Mouse (Mus musculus) megakaryocyte progenitor cell, adult 5-6 weeks (primary cell): Measurements from ENCODE around the gene Pecr. TPM values are rescaled to one million over a fixed set of nuclear protein-coding genes. Genes with fewer than 3 reads are reported as not detected.

Source experiments
- ATAC-seq: replicated peaks from 2 replicates; pipeline ENCODE4 v1.8.0; 2016; ENCODE audit warnings: mild to moderate bottlenecking, moderate TSS enrichment, inconsistent platforms; ENCODE audit not compliant: poor library complexity
- total RNA-seq, 2 experiments: library from RNA; stranded (forward) in 1 of 2; stranded (reverse) in 1 of 2; fragments of 157-497, 149-512 nt in 1 of 2; fragments of 200-1000 nt in 1 of 2; gene quantifications; 2 replicates each; pipeline versions ENCODE4 v1.2.3 to v1.2.4; 2015 to 2017

The Pecr gene
- total RNA-seq (2015) (18.4 and 24.3 TPM in 2 replicates), total RNA-seq (2017) (13.0 and 13.3 TPM in 2 replicates)

GRCm38 (mm10) chr1:72283992-72284485 lies at the start of gene Pecr, which contains the start of gene Tmem169:
TSS of gene Pecr (minus strand) at chr1:72284314.
TSS of gene Tmem169 (plus strand) at chr1:72284369.
- peak; percentile 98 for ATAC-seq

GRCm38 (mm10) chr1:72326162-72326821 lies 42.2 kb upstream of the Pecr start:
- ATAC-seq: peak; percentile 81

GRCm38 (mm10) chr1:72323248-72323647 lies 39.1 kb upstream of the Pecr start:
- no peak for ATAC-seq

GRCm38 (mm10) chr1:72320759-72321158 lies 36.6 kb upstream of the Pecr start:
- ATAC-seq: peak; percentile 99

DNA sequence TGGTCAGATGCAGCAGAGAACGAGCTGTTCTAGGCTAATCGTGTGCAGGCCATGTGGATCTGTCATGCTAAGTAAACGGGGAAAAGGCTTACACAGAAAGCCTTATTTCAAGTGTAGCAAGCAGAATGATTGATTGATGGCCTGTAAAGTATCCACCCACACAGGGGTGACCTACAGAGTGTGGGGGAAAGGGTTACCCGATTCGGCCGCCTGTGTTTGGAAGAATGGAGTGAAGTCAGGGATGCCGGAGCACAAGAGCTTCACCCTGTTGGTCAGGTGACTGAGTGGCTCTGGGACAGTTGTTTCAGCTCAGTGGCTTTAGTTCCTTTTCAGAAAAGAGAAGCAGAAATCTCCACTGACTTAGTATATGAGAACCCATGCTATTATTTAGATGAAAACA lies 32.8 kb upstream of the Pecr start:
- ATAC-seq: no peak

DNA sequence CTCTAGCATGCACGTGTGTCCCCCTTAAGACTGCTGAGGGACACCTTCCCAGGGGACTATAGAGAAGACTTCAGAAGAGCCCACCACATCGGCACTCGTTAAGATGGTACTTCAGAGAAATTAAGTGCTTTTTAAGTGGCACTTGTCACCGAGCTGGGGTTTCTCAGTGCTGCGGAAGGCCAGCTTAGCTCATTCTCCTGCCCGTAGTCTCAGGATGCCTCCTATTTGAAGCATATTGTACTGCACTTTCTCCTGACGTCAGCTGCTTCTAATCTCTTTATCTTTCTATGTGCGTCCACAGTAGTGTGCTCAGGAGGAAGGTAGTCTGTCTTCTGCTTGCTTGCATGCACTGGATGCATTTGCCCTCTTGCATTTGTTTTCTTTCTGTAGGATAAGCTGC lies 32.3 kb upstream of the Pecr start:
- ATAC-seq: no peak

- ATAC-seq: no peak
Observed at GRCm38 (mm10) chr1:72315447-72315846, 31.3 kb upstream of the Pecr start.

DNA sequence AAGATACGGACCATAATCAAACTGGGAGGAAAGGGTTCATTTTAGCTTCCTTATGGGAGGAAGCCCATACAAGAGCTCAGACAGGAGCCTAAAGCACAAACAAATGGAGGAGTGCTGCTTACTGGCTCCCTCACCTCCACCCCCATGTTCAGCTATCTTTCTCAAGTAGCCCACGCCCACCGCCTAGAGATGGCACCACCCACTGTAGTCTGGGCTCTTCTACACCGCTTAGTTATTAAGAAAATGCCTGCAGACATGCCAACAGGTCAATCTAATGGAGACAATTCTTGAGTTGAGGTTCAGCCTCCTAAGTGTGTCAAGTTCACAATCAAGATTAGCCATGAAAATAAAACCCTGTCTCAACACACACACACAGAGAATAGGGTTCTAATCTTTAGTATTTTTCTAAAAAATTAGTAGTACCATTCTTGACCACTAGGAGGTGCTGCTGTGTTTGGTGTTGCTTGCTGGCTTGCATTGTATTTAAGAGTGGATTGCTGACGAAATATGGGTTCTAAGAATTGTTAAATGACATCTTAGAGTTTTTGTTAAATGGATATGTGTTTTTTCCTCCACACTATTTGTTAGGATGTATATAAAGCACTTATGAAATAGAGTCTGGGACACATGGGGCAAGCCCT lies 29.4 kb upstream of the Pecr start:
- peak; percentile 88 for ATAC-seq

DNA sequence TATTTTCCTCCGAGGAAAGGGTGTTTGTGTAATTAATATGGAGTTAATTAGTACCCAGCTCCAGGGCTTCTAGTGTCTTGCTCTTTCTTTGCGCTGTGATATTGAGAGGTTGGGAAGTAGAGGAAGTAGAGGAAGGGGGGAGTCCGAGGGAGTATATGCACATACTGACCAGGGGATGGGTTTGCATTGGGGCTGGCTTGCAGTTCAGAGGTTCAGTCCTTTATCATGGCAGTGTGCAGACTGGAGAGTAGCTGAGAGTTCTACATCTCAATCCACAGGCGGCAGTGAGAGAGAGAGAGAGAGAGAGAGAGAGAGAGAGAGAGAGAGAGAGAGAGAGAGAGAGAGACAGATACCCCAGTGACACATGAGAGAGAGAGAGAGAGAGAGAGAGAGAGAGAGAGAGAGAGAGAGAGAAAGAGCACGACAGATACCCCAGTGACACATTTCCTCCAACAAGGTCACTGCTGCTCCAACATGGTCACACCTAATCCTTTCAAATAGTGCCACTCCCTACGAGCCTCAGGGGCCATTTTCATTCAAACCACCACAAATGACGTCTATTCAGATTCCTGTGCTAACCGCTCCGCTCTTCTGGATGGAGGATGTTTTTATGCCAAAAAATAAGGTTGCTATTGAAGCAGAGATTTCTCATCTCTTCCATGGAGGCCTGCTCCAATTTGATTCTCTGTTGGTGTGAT lies 28.7 kb upstream of the Pecr start:
- ATAC-seq: no peak

DNA sequence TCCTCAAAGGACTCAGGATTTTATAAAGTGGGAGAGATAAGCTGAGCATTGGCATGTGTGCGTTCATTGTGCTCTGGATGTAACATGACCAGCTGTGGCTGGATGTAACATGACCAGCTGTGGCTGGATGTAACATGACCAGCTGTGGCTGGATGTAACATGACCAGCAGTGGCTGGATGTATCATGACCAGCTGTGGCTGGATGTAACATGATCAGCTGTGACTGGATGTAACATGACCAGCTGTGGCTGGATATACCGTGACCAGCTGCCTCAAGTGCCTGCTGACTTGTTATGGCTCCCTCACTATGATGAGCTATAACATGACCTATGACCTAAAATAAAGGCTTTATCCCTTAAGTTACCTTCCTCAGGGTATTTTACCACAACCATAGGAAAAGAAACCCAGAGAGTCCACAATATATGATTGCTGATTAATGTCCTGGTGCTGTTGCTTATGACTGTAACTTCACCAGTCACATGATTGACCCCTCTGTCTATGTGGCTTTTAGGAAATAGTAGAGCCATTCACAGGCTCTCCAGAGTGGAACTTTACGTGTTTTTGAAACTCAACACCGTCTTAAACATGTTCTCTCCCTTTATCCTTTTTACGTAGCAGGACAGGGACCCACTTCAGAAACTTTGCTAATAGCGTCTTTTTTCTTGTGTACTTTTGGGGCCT lies 25.8 kb upstream of the Pecr start:
- ATAC-seq: no peak

DNA sequence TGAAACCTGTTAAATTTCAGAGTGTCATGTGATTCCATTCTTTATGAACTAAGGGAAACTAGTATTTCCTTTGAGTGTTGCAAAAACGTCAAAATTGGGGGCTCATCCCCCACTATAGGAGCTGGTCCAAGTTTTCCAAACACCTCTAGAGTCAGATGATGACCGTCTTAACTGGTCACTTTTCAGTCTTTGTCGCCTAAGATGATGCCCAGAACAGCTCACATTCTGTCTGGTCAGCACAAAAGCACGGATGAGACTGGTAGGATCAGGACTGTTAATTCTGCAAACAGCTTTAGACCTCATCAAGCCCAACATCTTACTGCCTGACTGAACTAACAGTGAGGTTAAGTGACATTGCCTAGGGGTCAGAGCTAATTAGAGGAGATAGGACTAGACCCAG lies 24.8 kb upstream of the Pecr start:
- ATAC-seq: no peak

DNA sequence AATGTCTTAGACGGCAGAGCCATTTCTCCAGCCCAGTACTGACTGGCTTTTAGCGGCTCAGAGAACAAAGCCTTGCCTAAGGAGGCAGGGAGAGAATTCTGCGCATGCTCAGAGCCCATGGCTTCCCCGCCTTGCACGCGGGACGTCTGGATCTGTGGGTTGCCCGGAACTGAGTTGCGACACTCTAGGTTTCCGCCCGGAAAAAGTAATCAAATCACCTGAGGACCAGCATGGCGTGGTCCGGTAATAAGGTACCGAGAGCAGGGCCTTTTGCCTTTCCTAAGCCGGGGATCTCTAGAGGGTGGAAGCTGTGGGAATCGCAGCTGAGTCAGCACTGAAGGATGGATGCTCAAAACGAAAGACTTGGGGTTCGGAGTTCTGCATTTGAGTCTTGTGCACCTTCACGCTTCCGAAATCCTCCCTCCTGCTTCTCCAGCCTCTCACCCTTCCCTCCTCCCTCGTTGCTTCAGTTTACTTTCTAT lies 23.2 kb upstream of the Pecr start, which contains the start of gene Xrcc5:
Xrcc5 (plus strand) TSS at position 105 of the 482 bp plus-strand sequence.
- peak; percentile 89 for ATAC-seq

GRCm38 (mm10) chr1:72306679-72307181 lies 22.6 kb upstream of the Pecr start:
- ATAC-seq: peak; percentile 73

GRCm38 (mm10) chr1:72306241-72306640 lies 22.1 kb upstream of the Pecr start:
- ATAC-seq: no peak

DNA sequence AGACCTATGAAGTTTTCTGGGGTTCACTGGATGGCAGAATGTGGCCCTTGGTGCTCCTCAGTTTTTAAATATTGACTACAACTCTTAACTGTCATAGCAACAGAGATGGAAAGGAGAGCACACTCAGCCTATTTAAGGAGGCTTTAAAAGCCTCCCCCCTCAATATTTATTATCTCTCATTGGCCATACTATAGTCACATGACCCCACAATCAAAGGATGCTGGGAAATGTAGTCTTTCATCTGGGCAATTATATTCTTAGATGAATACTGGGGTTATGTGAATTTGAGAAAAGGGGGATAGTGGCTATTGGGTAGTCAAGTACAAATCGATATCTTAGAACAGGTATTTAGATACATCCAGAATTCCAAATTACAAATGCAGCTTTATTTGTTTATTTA lies 17.7 kb upstream of the Pecr start:
- ATAC-seq: peak; percentile 50; the same call in 1 of the 2 replicates

GRCm38 (mm10) chr1:72295746-72296145 lies 11.6 kb upstream of the Pecr start:
- ATAC-seq: no peak

- ATAC-seq: no peak
Observed at GRCm38 (mm10) chr1:72293869-72294663, 10.0 kb upstream of the Pecr start.

- no peak for ATAC-seq
Observed at GRCm38 (mm10) chr1:72291925-72292324, 7.8 kb upstream of the Pecr start.

DNA sequence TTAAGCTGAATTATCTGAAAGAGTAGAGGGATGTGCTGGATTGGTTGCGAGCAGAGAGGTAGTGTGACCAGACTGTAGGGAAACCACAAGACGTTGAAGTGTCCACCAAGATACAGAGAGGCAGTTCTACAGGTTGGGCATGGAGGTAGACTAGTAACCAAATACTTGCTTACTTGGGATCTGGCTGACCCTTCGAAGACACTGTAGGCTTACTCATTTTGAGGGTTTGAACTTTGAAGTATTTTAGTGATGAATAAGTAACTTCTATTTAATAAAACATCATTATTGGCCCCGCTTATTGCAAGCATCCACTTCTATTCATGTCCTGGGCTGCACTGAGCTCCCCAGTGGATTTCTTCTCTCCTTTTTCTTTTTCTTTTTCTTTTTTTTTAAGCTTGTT lies 7.3 kb upstream of the Pecr start:
- ATAC-seq: no peak

- ATAC-seq: no peak
Observed at GRCm38 (mm10) chr1:72290896-72291295, 6.8 kb upstream of the Pecr start.
